Mouse (Mus musculus): ENCODE results near the gene Aldh1l1.

The Aldh1l1 gene

DNA sequence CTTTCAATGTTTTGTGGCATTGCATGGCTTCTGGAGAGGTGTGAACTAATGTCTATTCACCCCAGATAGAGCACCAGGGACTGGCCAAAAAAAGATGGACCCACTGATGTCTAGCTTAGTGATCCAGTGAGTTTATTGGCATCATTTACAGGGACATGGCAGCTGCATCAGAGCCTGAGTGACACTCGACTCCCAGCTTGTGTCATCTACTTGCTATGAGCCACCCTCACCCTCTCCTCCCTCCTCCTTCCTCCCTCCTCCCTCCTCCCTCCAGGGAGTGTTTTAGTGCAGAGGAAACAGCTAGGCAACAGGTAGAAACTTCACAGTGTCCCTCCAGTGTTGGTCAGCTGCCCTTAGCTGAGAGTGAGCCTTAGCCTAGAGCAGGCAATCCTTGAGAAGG is 108.7 kb downstream of the Aldh1l1 start:
- DNase-seq (ENCODE audit: low spot score) = no peak

DNA sequence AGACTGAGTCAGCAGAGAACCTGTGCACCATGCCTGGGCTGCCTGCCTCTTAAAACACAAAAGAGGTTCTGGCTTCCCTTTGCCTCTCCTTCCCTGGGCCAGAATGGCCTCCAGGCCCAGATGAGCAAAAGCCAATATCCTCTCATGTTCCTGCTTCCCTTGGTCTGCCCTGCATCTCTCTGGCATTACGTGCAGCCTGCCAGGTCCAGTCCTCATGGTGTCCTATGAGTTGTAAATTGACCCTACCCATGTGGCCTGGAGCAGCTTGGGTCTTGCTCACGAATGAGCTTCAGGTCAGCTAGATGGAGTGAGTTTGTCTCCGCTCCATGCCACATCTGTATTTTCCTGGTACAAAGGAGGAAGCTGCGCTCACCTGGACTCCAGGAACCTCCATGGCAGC is 110.8 kb downstream of the Aldh1l1 start:
- no peak for DNase-seq (ENCODE audit: low spot score)

DNA sequence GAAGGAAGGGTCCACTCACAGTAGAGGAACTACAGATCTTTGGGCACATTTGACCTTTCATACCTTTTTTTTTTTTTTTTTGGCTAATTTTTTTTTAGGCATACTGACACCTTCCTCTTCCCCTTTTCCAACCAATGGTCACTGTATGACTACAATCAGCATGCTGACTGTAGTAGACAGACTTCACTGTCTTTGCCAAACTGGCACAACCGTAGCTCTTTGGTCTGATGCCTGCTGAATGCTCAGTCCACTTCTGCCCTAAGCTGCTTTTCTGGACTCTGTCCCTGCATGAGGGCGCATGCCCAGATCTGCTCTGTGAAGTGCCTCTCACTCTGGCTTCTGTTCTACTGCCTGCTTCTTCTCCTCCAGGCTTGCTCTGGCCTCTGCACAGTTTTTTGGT is 111.4 kb downstream of the Aldh1l1 start:
- peak; percentile 97 for DNase-seq (ENCODE audit: low spot score)

DNA sequence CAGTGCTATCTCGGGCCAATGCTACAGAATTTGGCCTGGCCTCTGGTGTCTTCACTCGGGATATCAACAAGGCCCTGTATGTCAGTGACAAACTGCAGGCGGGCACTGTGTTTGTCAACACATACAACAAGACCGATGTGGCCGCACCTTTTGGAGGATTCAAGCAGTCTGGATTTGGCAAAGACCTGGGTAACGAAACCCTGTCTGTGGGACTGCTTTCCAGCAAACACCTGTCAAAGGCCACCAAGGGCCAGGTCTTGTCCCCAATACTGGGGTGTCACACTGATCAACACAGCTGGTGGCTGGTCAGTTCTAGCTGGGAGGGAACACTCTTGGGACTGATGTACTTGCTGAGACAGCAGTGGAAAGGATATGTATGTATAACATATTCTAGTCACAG is 112.0 kb downstream of the Aldh1l1 start:
- DNase-seq (ENCODE audit: low spot score) = no peak

DNA sequence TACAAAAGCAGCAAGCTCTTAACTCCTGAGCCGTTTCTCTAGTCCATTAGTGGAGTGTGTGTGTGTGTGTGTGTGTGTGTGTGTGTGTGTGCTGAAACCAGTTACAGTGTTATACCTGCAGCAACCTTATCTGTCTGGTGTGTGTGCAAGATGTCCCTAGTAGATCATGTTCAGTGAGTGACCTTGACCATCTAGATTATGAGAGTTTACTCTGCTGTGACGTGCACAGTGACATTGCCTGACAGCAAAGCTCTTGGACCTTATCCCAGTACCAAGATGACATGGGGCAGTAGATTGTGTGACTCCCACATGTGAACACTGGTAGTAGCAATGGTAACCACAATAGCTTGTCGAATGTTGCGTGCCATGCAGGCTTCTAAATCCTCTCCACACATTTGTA is 114.1 kb downstream of the Aldh1l1 start:
- no peak for DNase-seq (ENCODE audit: low spot score)

DNA sequence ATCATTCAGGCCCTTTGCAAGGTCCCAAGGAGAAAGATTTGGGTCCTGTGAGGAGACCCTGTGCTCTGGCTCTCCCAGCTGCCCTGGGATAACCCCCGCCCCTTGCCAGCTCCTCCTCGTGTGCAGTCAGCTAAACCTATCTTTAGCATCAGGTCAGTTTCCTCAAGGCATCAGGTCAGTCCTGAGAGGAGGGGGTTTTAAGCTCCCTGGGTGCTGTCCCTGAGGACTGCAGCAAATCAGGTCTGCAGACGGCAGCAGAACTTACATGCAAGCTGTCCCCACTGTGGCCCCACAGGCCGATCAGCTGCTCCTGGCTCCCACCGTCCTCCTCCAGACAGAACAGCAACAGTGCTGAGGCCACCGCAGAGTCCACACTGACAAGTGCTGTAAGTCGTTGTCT is 115.5 kb downstream of the Aldh1l1 start:
- DNase-seq (ENCODE audit: low spot score) = no peak

DNA sequence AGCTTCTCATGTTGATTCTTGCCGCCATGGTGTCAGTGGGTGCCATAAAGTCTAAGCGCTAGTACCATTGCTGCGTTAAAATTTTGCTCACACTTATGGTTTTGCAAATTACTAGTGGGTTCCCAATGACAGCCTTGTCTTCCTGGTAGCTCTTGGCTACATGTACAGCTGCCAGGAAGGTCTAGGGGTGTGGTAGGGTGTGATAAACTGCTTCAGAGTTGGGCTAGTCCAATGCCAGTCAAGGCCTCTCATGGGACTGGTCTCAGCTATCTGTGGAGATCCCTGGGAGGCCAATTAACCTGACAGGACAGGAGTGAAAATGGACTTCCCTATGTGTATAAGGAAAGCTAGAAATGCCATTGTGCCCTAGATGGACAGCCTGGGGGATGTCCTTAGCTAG is 116.1 kb downstream of the Aldh1l1 start:
- DNase-seq (ENCODE audit: low spot score) = no peak

DNA sequence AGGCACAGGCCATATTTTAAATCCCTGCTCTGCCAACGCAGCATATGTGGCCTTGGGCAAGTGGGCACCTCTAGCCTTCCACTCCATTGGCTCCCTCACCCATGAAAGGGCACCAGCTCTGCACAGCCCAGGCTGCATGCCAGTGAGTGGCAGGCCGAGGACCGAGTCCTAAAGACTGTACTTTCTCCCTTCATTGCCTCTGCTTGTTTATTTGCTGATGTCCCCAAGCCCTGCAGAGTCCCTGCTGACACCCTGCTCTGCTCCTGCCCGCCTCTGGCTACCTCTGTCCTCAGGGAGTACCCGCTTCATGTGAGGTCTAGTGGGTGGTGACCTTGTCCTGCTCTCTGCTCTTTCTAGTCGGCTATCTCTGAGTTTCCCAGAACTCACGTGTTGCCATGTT is 116.9 kb downstream of the Aldh1l1 start:
- no peak for DNase-seq (ENCODE audit: low spot score)

DNA sequence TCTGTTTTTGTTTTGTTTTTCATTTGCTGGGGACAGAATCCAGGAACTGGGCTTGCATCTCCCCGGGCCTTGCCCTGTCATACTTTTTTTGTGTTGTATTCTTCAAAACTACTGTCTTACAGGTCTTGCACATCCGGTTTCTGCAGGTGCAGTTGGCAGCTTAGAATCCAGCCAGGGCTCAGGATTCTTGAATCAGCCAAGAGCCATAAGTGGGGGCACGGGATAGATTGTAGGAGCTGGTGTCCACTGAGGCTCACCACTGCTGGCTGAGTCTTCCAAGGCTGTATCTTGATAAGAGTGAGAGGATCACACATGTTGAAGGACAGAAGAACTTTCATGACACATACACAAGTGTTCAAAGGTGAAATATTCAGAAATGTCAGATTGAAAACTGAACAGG is 117.9 kb downstream of the Aldh1l1 start:
- DNase-seq (ENCODE audit: low spot score) = no peak

DNA sequence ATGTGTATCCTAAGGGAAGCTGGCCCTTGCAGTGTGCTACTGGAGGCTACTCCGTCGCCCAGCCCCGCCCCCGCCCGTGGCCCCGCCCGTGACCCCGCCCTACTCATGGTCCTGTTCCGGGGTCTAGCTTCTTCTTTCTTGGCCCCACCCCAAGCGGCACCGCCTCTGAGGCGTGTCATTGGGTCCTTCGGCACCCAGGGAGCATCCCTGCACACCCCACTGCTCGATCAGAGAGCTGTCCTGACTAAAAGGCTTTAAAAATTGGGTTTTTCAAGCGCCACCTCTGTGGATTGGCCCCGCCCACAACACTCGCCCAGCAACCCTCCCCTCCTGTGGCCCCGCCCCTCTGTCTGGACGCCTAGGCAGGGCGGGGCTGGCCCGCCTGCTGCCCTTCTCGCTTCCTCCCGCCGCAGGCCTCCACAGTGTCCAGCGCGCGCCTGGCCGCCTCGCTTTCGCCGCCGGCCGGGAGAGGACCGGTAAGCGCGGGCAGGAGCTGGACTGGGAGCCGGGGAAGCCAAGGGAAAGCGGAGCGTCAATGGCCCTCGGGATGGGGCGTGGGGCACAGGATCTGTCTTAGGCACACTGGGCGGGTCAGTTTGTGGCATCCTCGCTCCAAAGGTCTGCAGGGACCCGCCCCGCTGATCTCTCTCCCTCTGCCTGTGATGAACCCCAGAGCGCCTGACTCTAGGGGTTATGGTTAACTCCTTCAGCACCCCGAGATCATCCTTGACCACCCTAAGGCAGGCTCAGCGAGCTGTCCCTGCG is 118.5 kb downstream of the Aldh1l1 start, which contains the start of gene Slc41a3:
Gene Slc41a3 (plus strand): TSS at position 193 of the 765 bp plus-strand sequence.
- peak; percentile 97 for DNase-seq (ENCODE audit: low spot score)

DNA sequence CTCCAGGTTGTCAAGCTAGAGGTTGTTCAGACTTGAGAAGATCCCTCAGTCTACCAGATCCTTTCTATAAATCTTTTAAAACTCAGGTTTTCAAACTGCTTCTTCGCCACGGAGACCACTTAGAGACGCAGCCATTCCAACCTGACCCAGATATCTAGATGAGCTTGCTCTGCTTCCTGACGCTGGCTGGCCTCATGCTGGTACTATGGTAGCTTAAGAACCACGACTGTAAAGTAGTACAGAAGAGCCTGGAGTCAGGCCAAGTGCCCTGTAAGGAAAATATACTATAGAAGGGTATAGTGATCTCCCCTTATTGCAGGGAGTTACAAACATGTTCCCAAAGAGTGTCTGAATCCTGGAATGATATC is 119.1 kb downstream of the Aldh1l1 start:
- no peak for DNase-seq (ENCODE audit: low spot score)

DNA sequence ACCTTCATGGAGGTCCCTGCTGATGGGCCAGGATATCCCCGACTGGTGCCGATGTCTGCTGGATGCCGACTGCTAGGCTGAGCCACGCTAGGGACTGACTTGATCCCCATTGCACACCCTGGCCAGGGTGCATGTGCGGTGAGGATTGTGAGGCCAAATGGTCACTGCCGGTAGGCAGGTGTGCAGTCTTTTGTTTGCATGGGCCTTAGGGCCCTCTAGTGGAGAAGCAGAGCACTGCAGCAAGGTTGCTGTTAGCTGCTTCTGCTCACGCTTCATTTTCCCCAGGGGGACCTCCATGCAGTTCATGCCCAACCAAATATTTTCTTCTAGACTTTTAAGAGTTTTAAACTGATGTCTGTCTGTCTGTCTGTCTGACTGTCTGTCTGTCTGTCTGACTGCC is 120.3 kb downstream of the Aldh1l1 start:
- DNase-seq (ENCODE audit: low spot score) = peak; percentile 73

DNA sequence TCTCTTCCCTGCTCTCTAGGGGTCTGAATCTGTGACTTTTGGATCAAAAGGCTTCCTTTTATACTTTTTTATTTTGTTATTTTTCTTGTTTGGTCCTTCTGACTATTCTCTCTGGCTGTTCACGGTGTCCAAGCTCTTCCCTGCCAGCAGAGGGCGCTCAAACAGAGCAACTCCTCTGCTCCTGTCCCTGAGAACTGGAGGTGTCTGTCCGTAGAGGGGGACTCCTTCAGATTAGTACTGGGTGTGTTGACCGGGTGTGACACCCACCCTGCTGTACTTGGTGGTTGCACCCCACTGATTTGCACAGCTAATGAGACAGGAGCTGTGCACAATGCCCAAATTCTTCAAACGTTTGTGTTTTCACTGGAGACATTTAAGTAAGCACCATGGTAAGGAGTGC is 121.0 kb downstream of the Aldh1l1 start:
- DNase-seq (ENCODE audit: low spot score) = peak; percentile 79

DNA sequence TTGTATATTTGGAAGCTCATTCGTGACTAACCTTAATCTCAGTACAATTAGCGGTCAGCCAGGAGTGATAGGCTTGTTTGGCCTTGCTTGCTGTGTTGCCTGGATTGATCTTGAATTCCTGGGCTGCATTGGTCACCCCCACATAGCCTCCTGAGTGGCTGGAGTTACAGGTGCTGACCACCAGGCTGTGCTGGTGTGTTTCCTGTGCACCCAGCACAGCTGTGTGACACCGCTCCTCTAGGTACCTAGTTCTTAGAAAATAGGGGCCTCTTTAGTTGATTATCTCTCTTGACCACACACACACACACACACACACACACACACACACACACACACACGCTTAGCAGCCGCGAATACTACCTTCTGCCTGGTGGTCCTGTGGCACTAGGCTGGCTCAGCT is 122.0 kb downstream of the Aldh1l1 start:
- no peak for DNase-seq (ENCODE audit: low spot score)

DNA sequence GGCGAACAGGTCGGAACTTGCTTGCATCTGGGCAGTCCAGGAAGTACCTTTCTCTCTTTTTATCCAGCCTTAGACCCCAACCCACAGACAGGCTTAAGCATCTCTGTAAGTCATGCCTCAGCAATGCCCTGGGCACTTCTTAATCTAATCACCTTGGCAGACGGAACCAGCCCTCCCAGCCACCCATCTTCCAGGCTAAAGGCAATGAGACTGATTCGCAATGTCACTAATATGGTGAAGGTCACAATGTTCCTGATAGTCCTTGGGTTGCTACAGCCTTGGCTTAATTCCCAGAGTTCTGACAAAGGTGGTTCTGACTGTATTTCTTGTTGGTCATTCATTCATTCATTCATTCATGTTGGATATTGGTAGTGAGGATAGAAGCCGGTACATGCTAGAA is 124.0 kb downstream of the Aldh1l1 start:
- DNase-seq (ENCODE audit: low spot score) = no peak

DNA sequence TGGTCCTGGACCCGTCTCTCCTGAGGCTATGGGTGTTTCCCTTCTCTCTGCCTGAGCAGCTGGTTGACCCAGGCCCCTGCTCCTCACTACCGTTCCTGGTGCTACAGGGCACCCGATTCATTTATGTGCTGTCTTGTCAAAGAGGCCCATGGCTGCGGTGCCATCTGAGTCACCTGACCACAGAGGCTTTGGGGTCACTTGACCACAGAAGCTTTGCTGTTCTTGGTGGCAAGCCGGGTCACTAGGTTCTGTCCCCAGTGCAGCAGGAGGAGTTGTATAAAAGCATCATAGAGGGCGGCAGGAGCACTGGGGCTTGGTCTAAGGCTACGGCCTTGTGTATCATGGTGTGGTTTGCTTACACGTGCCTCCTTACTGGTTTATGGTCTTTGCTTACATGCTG is 127.0 kb downstream of the Aldh1l1 start:
- DNase-seq (ENCODE audit: low spot score) = no peak

DNA sequence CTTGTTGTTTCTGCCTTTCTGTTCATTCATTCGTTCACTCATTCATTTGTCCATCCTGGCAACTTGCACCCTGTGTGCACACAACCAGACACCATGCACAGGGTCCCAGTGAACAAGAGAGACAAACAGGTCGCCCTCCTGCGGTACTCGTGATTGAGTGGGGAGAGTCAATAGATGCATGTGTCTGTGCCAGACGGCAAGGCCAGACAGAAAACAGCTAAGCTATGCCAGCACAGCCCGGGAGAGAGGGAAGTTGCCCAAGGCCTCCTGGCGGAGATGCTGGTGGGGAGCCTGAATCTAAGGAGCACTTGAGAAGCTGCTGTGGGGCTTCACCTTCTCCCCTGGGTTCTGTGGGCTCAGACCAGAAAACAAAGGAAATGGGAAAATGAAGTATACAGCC is 129.1 kb downstream of the Aldh1l1 start:
- DNase-seq (ENCODE audit: low spot score) = no peak

DNA sequence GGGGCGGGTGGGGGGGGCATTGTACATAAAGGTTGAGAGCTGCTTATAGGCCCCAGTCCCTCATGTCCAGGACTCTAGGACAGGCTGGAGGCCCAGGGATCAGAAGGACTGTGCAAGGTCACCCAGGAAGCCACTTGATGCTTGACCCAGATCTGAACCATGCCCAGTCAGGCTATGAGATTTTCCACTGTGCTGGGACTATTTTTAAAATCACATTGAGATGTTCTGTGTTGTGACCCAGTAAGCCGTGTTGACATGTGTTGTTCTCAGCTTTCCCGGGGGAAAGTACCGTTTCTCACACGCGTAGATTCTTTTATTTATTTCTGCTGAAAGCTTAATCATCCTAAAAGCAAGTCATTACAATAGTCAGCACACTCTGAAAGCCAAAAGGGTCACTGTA is 129.8 kb downstream of the Aldh1l1 start:
- DNase-seq (ENCODE audit: low spot score) = no peak

DNA sequence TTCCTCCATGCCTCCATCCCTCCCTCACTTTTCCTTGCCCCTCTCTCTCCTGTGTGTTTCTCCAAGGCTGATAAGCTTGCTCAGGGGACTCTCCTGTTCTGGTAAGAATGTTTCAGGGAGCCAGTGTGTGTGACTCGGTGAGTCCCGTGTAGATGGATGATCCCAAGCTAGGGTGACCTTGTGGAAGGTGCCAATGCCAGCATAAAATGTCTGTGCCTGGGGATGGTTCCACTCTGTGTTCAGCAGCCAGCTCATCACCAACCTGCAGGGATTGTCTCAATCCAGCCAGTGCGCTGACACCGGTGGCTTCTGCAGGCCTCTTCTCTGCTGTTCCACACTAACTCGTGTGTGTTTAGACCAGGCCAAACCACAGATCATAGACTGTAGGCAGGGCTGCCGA is 130.3 kb downstream of the Aldh1l1 start:
- DNase-seq (ENCODE audit: low spot score) = no peak

DNA sequence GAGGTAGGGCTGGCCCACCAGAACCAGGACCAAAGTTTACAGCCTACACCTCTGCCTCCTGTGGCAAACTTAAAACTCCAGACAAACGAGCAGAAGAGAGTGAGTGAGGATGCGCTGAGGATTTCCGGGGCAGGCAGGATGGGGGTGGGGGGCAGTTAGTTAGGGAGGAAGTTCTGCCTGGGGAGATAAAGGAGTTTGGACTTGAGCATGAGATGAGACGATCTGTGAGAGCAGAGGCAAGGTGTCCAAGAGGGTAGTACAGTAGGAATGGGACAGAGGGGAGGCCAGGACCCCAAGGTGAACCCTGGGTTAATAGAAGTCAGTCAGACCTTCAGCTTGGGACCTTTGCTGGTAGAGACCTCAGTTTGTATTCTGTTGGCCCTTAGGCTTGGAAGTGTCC is 132.0 kb downstream of the Aldh1l1 start:
- DNase-seq (ENCODE audit: low spot score) = no peak

DNA sequence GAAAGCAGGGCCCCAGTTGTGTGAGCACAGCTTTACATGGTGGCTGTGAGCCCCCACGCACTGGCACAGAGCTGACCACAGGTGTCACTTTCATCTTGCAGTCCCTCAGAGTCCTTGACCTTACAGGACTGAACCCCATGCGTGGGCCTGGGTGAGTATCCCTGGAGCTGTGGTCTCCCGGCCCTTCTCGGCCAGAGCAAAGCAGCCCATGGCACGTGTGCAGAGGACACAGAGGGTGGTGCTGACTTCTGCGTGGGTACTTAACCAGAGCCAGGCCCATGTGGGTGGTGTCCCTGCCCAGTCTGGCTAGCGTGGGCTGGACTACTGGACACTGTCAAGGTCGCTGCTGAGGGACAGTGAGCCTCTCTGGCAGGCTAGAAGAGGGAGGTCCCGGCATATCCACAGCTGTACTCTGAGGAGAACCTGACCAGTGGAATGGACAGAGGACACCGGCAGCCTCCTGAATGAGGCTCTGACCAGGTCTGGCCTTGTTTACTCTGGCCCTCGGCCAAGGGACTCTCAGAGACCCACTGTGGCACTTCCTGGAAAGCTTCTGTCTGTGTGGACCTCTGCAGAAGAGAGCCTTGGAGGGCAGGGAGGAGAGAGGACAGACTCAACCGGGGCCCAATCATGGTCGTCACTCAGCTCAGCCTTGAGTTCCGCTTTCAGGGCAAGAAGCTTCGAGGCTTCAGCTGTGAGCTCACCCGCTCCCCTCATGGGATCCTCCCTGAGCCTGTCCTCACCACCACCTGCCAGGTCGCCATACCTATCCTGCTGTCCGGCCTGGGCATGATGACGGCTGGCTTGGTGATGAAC is 132.8 kb downstream of the Aldh1l1 start:
- no peak for DNase-seq (ENCODE audit: low spot score)

DNA sequence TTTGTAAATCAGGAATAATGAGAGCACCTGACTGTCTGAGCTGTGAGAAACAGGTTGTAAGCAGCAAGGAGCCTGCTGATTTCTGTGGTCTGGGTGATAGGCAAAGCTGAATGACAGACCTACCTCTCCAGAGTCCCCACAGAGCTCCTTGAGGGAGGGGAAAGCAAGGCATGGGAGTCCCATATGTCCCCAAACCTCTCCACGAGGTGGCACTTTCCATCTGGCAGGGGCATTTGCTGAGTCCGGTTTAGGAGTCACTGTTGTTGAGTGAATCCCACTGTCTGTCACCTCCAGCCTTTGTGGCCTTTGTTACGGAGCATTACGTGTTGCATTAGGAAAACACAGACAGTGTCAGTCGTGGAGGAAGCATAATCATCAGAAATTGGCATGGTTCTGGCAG is 133.7 kb downstream of the Aldh1l1 start:
- no peak for DNase-seq (ENCODE audit: low spot score)

DNA sequence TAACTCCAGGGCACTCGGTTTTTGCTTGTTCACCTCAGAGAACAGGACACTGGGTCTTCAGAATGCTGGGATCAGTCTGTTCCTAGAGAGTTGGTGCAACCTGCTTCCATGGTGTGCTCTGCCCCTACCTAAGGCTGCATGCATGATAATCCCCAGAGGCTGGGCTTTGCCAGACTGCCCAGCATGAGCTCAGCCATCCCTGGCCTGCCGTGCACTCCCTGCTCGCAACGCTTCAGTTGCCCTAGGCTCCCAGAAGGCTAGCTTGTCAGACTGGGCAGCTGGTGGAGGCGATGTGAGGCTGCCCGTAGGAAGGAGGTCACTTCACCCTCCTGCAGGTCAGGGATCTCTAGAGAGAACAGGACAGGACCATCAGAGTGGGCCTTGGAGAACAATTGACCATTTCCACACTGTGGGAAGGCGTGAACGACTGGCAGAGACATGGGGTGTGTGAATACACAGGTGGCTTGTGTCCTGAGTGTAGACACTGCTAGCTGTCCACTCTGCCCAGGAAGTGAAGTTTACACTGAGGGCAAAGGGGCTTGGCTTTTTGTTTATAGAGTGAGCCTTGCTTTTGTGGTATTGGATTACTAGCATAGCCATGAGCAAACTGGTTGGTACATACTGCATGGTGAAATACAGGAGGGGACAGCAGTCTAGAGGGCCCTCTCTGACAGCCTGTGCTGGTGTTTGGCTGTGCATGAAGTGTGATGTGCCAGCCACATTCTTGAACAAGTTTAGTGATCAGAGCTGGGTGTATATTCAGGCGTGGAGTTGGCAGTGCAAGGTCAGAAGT is 134.8 kb downstream of the Aldh1l1 start:
- DNase-seq (ENCODE audit: low spot score) = no peak

Data from adipocyte (in vitro differentiated cells).